ENCODE assay signal across 8 mouse cellular contexts in the genomic region with DNA sequence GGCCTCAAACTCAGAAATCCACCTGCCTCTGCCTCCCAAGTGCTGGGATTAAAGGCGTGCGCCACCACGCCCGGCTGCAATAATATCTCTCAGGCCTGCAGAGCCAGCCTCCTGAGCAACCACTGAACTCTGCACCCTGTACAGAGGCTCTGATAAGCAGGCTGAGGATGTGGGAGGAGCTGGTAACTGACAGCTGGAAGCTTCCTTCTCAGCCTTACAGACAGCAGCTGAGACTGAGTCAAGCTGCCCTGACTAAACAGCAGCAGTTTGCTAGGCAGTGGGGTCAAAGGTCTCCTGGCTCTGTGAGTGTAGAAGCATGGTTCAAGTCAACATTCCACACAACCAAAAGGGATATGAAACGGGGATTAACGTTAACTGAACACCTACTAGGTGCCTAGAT. TPM values are rescaled to one million over a fixed set of nuclear protein-coding genes. Genes with fewer than 3 reads are reported as not detected.
DNase-seq lines count a peak whose midpoint lies in the region; ATAC-seq lines count a peak whose summit lies in the region.

No protein-coding gene starts in this region.

- no peak overlapping the region for H3K4me2 ChIP-seq in hindbrain, embryonic 11.5 days (replicated peaks; ENCODE audit: low read depth, low read length)
- H3K4me2 ChIP-seq in hindbrain, embryonic 16.5 days (ENCODE audit: low read length), result no peak overlapping the region
- H3K4me2 ChIP-seq in forebrain, embryonic 13.5 days, result no peak overlapping the region

- no peak for DNase-seq in hindbrain, embryonic 11.5 days (ENCODE audit: low spot score)
- peak; percentile 39 to 48 for DNase-seq in heart, adult 9 months (ENCODE audit: low spot score in 2 of 2)
- peak; percentile 88 for DNase-seq in kidney, postnatal 14 days
- no peak for DNase-seq in urinary bladder, postnatal 14 days (ENCODE audit: low spot score)
- DNase-seq in left cerebral cortex, adult 11 months (ENCODE audit: low spot score), result no peak

- no peaks in the 10 kb centered on the region for H3K4me1 ChIP-seq in hindbrain, embryonic 11.5 days (replicated peaks; ENCODE audit: control insufficient read depth, insufficient read depth, low read length)
- H3K4me1 ChIP-seq in hindbrain, embryonic 16.5 days (ENCODE audit: control insufficient read depth, insufficient read depth, low read depth, low read length), result peaks cover 4% of the 10 kb centered on the region
- peaks cover 9% of the 10 kb centered on the region for H3K4me1 ChIP-seq in forebrain, embryonic 13.5 days

- no peaks in the 10 kb centered on the region for H3K27me3 ChIP-seq in hindbrain, embryonic 11.5 days (ENCODE audit: control insufficient read depth, insufficient read depth, low read length)
- no peaks in the 10 kb centered on the region for H3K27me3 ChIP-seq in hindbrain, embryonic 16.5 days (replicated peaks; ENCODE audit: control insufficient read depth, insufficient read depth, low read length)
- no peaks in the 10 kb centered on the region for H3K27me3 ChIP-seq in forebrain, embryonic 13.5 days

- no peak overlapping the region for H3K9ac ChIP-seq in hindbrain, embryonic 11.5 days (ENCODE audit: low read depth, low read length)
- H3K9ac ChIP-seq in hindbrain, embryonic 16.5 days (ENCODE audit: low read depth, low read length), result no peak overlapping the region
- H3K9ac ChIP-seq in forebrain, embryonic 13.5 days, result no peak overlapping the region

- no peaks in the 10 kb centered on the region for H3K9me3 ChIP-seq in hindbrain, embryonic 11.5 days (ENCODE audit: control insufficient read depth, low read length)
- H3K9me3 ChIP-seq in hindbrain, embryonic 16.5 days (ENCODE audit: control insufficient read depth, low read length), result no peaks in the 10 kb centered on the region
- no peaks in the 10 kb centered on the region for H3K9me3 ChIP-seq in forebrain, embryonic 13.5 days (replicated peaks)

- WGBS in hindbrain, embryonic 11.5 days, result 66% methylated on average over 6 of the region's 6 CpGs
- WGBS in hindbrain, embryonic 16.5 days, result 75% methylated on average over 6 of the region's 6 CpGs
- 91% methylated on average over 6 of the region's 6 CpGs for WGBS in forebrain, embryonic 13.5 days

- H3K4me3 ChIP-seq in hindbrain, embryonic 11.5 days (ENCODE audit: low read depth, low read length), result no peak overlapping the region
- H3K4me3 ChIP-seq in hindbrain, embryonic 16.5 days (ENCODE audit: low read length), result no peak overlapping the region
- H3K4me3 ChIP-seq in forebrain, embryonic 13.5 days, result no peak overlapping the region

- no peak overlapping the region for H3K27ac ChIP-seq in hindbrain, embryonic 11.5 days (ENCODE audit: low read depth, low read length)
- no peak overlapping the region for H3K27ac ChIP-seq in hindbrain, embryonic 16.5 days (ENCODE audit: low read depth, low read length)
- no peak overlapping the region for H3K27ac ChIP-seq in forebrain, embryonic 13.5 days

- peak; percentile 32; the same call in 1 of the 2 replicates for ATAC-seq in hindbrain, embryonic 11.5 days (ENCODE audit: low FRiP score)
- ATAC-seq in hindbrain, embryonic 16.5 days, result no peak
- ATAC-seq in monocyte, adult 5-6 weeks (replicated peaks; ENCODE audit: insufficient number of reproducible peaks, low FRiP score, low TSS enrichment, poor library complexity, severe bottlenecking), result peak; percentile 50
- no peak for ATAC-seq in forebrain, embryonic 13.5 days

- H3K36me3 ChIP-seq in hindbrain, embryonic 11.5 days (ENCODE audit: control insufficient read depth, insufficient read depth, low read length), result no peaks in the 10 kb centered on the region
- H3K36me3 ChIP-seq in hindbrain, embryonic 16.5 days (ENCODE audit: control insufficient read depth, insufficient read depth, low read length), result no peaks in the 10 kb centered on the region
- no peaks in the 10 kb centered on the region for H3K36me3 ChIP-seq in forebrain, embryonic 13.5 days (ENCODE audit: poor library complexity, severe bottlenecking)

RNA-seq across cellular contexts. Expression of a gene that starts 8.0 kb away (rescaled TPM):
- polyA plus RNA-seq in hindbrain, embryonic 11.5 days (2014; fragmentation: Nextera tagmentation; extraction: Ambion mirVana), result 1,356 and 1,601 TPM in 2 replicates
- polyA plus RNA-seq in hindbrain, embryonic 16.5 days (2015; fragmentation: Nextera tagmentation; extraction: Ambion mirVana), result 894 and 950 TPM in 2 replicates
- total RNA-seq in monocyte, adult 5-6 weeks (2017), result 260 to 317 TPM (median 292 TPM) in 3 replicates
- polyA plus RNA-seq in forebrain, embryonic 13.5 days (2015; fragmentation: Nextera tagmentation; extraction: Ambion mirVana), result 905 and 993 TPM in 2 replicates

RNA-seq across cellular contexts. Expression of a gene that starts 27.7 kb away (rescaled TPM):
- polyA plus RNA-seq in hindbrain, embryonic 11.5 days (2014; fragmentation: Nextera tagmentation; extraction: Ambion mirVana), result not detected in 2 replicates
- 0.25 and 0.55 TPM in 2 replicates for polyA plus RNA-seq in hindbrain, embryonic 16.5 days (2015; fragmentation: Nextera tagmentation; extraction: Ambion mirVana)
- 0.39 to 13.0 TPM (median 3.9 TPM) in 3 replicates for total RNA-seq in monocyte, adult 5-6 weeks (2017)
- polyA plus RNA-seq in forebrain, embryonic 13.5 days (2015; fragmentation: Nextera tagmentation; extraction: Ambion mirVana), result 0.13 TPM in 1 of 2 replicates, not detected in the other

RNA-seq across cellular contexts. Expression of a gene that starts 37.4 kb away (rescaled TPM):
- polyA plus RNA-seq in hindbrain, embryonic 11.5 days (2014; fragmentation: Nextera tagmentation; extraction: Ambion mirVana), result 53.5 and 58.0 TPM in 2 replicates
- polyA plus RNA-seq in hindbrain, embryonic 16.5 days (2015; fragmentation: Nextera tagmentation; extraction: Ambion mirVana), result 41.0 and 41.2 TPM in 2 replicates
- 66.3 to 96.5 TPM (median 95.7 TPM) in 3 replicates for total RNA-seq in monocyte, adult 5-6 weeks (2017)
- polyA plus RNA-seq in forebrain, embryonic 13.5 days (2015; fragmentation: Nextera tagmentation; extraction: Ambion mirVana), result 48.2 and 48.7 TPM in 2 replicates

RNA-seq across cellular contexts. Expression of a gene that starts 37.4 kb away (rescaled TPM):
- 17.4 and 26.1 TPM in 2 replicates for polyA plus RNA-seq in hindbrain, embryonic 11.5 days (2014; fragmentation: Nextera tagmentation; extraction: Ambion mirVana)
- polyA plus RNA-seq in hindbrain, embryonic 16.5 days (2015; fragmentation: Nextera tagmentation; extraction: Ambion mirVana), result 9.7 and 12.6 TPM in 2 replicates
- total RNA-seq in monocyte, adult 5-6 weeks (2017), result 70.1 to 71.8 TPM (median 71.7 TPM) in 3 replicates
- 15.0 and 16.1 TPM in 2 replicates for polyA plus RNA-seq in forebrain, embryonic 13.5 days (2015; fragmentation: Nextera tagmentation; extraction: Ambion mirVana)

Comparison
In these comparisons a context has a peak if more than half of its experiments do, and no peak if none do; other contexts are left out.
1. ATAC-seq: peak in hindbrain, embryonic 11.5 days (single experiment) and monocyte, adult 5-6 weeks (single experiment); none in hindbrain, embryonic 16.5 days (single experiment) and forebrain, embryonic 13.5 days (single experiment).
2. DNase-seq: peak in heart, adult 9 months (2 of 2) and kidney, postnatal 14 days (single experiment); none in hindbrain, embryonic 11.5 days (single experiment), urinary bladder, postnatal 14 days (single experiment) and left cerebral cortex, adult 11 months (single experiment).